Mouse (Mus musculus) C2C12 (cell line): ENCODE data around the gene Atp2a2. TPM values are rescaled to one million over a fixed set of nuclear protein-coding genes. Genes with fewer than 3 reads are reported as not detected.
"Not testable (repeated sequence)": the region's sequence is repeated elsewhere in the genome, so short reads cannot be mapped to it uniquely, and the experiment has no call there.

Experiments
- H3K27me3 ChIP-seq: one replicate; pipeline ENCODE4 v1.6.1; 2011; ENCODE audit not compliant: control insufficient read depth, insufficient read depth, insufficient read length
- H3K36me3 ChIP-seq: one replicate; pipeline ENCODE4 v1.6.1; 2011; ENCODE audit not compliant: control insufficient read depth, insufficient read depth
- H3K4me3 ChIP-seq: one replicate; pipeline ENCODE4 v1.5.1; 2011; ENCODE audit warnings: mild to moderate bottlenecking, control low read depth; ENCODE audit not compliant: poor library complexity, insufficient read depth, severe bottlenecking
- H3K79me2 ChIP-seq: one replicate; pipeline ENCODE4 v1.6.1; 2011; ENCODE audit not compliant: control insufficient read depth, insufficient read depth
- H3K79me3 ChIP-seq: one replicate; pipeline ENCODE4 v1.6.1; 2011; ENCODE audit warnings: low read depth, control low read depth
- H3ac ChIP-seq: one replicate; pipeline ENCODE3; 2011; ENCODE audit warnings: low read depth; ENCODE audit not compliant: control insufficient read depth, insufficient read length
- CEBPB ChIP-seq: IDR thresholded peaks from one replicate; pipeline ENCODE4 v1.6.1; 2011; ENCODE audit warnings: low read depth, mild to moderate bottlenecking, control low read depth, moderate library complexity
- CTCF ChIP-seq: IDR thresholded peaks from one replicate; pipeline ENCODE4 v1.5.1; 2011; ENCODE audit not compliant: control insufficient read depth, insufficient read depth, insufficient read length
- FOSL1 ChIP-seq: IDR thresholded peaks from one replicate; pipeline ENCODE4 v1.8.0; 2011; ENCODE audit warnings: mild to moderate bottlenecking, low read length; ENCODE audit not compliant: poor library complexity, insufficient read depth, severe bottlenecking
- MAX ChIP-seq: IDR thresholded peaks from one replicate; pipeline ENCODE4 v1.6.1; 2011; ENCODE audit warnings: mild to moderate bottlenecking, control low read depth
- MYOD1 ChIP-seq: IDR thresholded peaks from one replicate; pipeline ENCODE4 v1.6.1; 2011; ENCODE audit warnings: low read depth; ENCODE audit not compliant: control insufficient read depth, insufficient read length
- MYOG ChIP-seq: IDR thresholded peaks from one replicate; pipeline ENCODE4 v1.6.1; 2011; ENCODE audit not compliant: control insufficient read depth, insufficient read length; ENCODE audit errors: extremely low read depth
- USF1 ChIP-seq: IDR thresholded peaks from one replicate; pipeline ENCODE4 v1.6.1; 2011; ENCODE audit warnings: low read depth, mild to moderate bottlenecking, control low read depth, moderate library complexity
- polyA plus RNA-seq: library from polyadenylated mRNA; unstranded; fragments of >200 nt; fragmentation: generic; extraction: Trizol; gene quantifications from one replicate; pipeline ENCODE4 v1.2.1, GENCODE M21; 2012; ENCODE audit warnings: missing spikeins

Gene Atp2a2
- polyA plus RNA-seq, 1 experiment: 101 TPM

GRCm38 (mm10) chr5:122431221-122431620 is 70.8 kb downstream of the Atp2a2 start:
- Histone ChIP-seq H3ac (no peak overlapping the region), H3K36me3 (peaks cover 61% of the 10 kb centered on the region), H3K79me2 (peaks cover 15% of the 10 kb centered on the region), H3K4me3 (no peak overlapping the region), H3K27me3 (no peaks in the 10 kb centered on the region), H3K79me3 (peaks cover 7% of the 10 kb centered on the region)
- TF ChIP-seq USF1: no peak

DNA sequence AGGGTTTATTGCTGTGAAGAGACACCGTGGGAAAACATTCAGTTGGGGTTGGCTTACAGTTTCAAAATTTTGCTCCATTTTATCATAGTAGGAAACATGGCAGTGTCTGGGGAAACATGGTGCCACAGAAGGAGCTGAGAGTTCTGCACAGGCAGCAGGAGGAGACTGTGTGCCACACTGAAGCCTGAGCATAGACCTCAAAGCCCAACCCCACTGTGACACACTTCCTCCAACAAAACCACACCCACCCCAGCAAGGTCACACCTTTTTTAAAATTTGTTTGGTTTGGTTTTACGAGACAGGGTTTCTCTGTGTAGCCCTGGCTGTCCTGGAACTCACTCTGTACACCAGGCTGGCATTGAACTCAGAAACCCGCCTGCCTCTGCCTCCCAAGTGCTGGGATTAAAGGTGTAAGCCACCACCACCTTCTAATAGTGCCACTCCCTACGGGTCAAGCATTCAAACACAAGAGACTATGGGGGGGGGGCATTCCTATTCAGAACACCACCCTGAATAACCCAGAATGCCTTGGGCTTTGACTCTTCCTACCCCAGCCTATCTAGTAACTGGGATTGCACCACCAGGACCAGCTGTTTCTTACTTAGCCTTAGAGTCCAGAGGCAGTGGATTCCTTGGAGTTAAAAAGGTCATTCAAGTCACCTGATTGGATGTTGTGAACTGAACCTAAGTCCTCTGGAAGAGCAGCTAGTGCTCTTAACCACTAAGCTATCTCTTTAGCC is 71.8 kb downstream of the Atp2a2 start:
- no peaks in the 10 kb centered on the region for H3K27me3 ChIP-seq
- peaks cover 25% of the 10 kb centered on the region for H3K79me2 ChIP-seq
- peaks cover 60% of the 10 kb centered on the region for H3K36me3 ChIP-seq
- no peak overlapping the region for H3K4me3 ChIP-seq
- TF ChIP-seq MYOD1 (no peak), FOSL1 (no peak), USF1 (no peak), MAX (no peak)
- H3ac ChIP-seq: no peak overlapping the region
- H3K79me3 ChIP-seq: peaks cover 15% of the 10 kb centered on the region

GRCm38 (mm10) chr5:122425550-122425949 is 76.5 kb downstream of the Atp2a2 start:
- peaks cover 30% of the 10 kb centered on the region for H3K36me3 ChIP-seq
- no peak for TF ChIP-seq USF1
- no peak for TF ChIP-seq CTCF
- no peak for TF ChIP-seq MYOD1
- TF ChIP-seq MYOG: no peak
- TF ChIP-seq FOSL1: no peak
- TF ChIP-seq CEBPB: no peak
- TF ChIP-seq MAX: no peak
- no peak overlapping the region for H3K4me3 ChIP-seq
- H3K27me3 ChIP-seq: no peaks in the 10 kb centered on the region
- H3K79me2 ChIP-seq: peaks cover 55% of the 10 kb centered on the region
- H3ac ChIP-seq: no peak overlapping the region
- peaks cover 35% of the 10 kb centered on the region for H3K79me3 ChIP-seq

GRCm38 (mm10) chr5:122423083-122423482 is 78.9 kb downstream of the Atp2a2 start:
- peaks cover 35% of the 10 kb centered on the region for H3K79me3 ChIP-seq
- H3ac ChIP-seq: peak overlapping the region; percentile 98
- TF ChIP-seq MYOD1: no peak
- TF ChIP-seq CTCF: no peak
- peak overlapping the region; percentile 92 for H3K4me3 ChIP-seq
- H3K27me3 ChIP-seq: no peaks in the 10 kb centered on the region
- H3K79me2 ChIP-seq: peaks cover 55% of the 10 kb centered on the region
- H3K36me3 ChIP-seq: peaks cover 6% of the 10 kb centered on the region

GRCm38 (mm10) chr5:122422071-122422964 is 79.7 kb downstream of the Atp2a2 start:
- Histone ChIP-seq H3K27me3 (no peaks in the 10 kb centered on the region), H3K79me2 (peaks cover 51% of the 10 kb centered on the region), H3K79me3 (peaks cover 32% of the 10 kb centered on the region), H3ac (peak overlapping the region; percentile 98), H3K4me3 (peak overlapping the region; percentile 92), H3K36me3 (peaks cover 4% of the 10 kb centered on the region)
- TF ChIP-seq MYOD1 (no peak), MAX (peak; percentile 91)

GRCm38 (mm10) chr5:122421271-122422068 is 80.6 kb downstream of the Atp2a2 start, which contains the start of gene Anapc7:
Gene Anapc7, plus strand, starts transcription at chr5:122421693.
- TF ChIP-seq MAX (no peak), MYOD1 (no peak), FOSL1 (no peak), MYOG (no peak), USF1 (no peak), CTCF (no peak), CEBPB (no peak)
- no peaks in the 10 kb centered on the region for H3K27me3 ChIP-seq
- H3ac ChIP-seq: peak within 1 kb of the TSS; percentile 98
- H3K4me3 ChIP-seq: peak within 1 kb of the TSS; percentile 92
- peaks cover 42% of the 10 kb centered on the region for H3K79me2 ChIP-seq
- H3K79me3 ChIP-seq: peaks cover 31% of the 10 kb centered on the region
- H3K36me3 ChIP-seq: peaks cover 4% of the 10 kb centered on the region

DNA sequence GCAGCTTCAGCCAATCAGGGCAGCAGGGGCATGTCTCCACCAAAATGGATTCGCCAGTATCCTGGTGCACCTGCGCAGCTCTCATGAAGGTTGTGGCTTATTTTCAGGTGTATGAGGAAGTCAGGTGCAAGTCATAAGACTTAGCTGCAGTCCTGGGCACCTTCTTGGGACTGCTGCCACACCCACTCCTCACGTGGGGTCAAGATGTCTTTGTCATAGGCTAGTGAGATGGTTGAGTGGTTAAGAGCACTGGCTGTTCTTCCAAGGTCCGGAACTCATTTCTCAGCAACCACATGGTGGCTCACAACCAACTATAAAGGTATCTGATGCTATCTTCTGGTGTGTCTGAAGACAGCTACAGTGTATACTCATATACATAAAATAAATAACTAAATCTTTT is 81.3 kb downstream of the Atp2a2 start:
- Histone ChIP-seq H3K79me3 (peaks cover 23% of the 10 kb centered on the region), H3K79me2 (peaks cover 34% of the 10 kb centered on the region)
- H3ac ChIP-seq, H3K4me3 ChIP-seq, H3K27me3 ChIP-seq, H3K36me3 ChIP-seq: not testable (repeated sequence)
